Mouse (Mus musculus): ENCODE data around the gene Izumo2. TPM values are rescaled to one million over a fixed set of nuclear protein-coding genes. Genes with fewer than 3 reads are reported as not detected.
"Not testable (repeated sequence)": the region's sequence is repeated elsewhere in the genome, so short reads cannot be mapped to it uniquely, and the experiment has no call there.

Izumo2 gene
- total RNA-seq, 2 experiments from 2014 or later: not detected

GRCm38 (mm10) chr7:44748101-44749044 lies 39.8 kb downstream of the Izumo2 start, which contains the start of gene Vrk3:
Gene Vrk3, plus strand, starts transcription at chr7:44748413.
- peak; percentile 88 for DNase-seq
- intact Hi-C loops (cut with DNase I): no loop called here

- not testable (repeated sequence) for DNase-seq
Observed at GRCm38 (mm10) chr7:44750950-44751349, 42.4 kb downstream of the Izumo2 start, which contains the start of gene Zfp473. Gene Zfp473, minus strand, starts transcription at chr7:44751050.

GRCm38 (mm10) chr7:44757164-44757563 lies 48.6 kb downstream of the Izumo2 start:
- DNase-seq: no peak
- intact Hi-C loops (cut with DNase I): loop anchor here (5.0 kb wide), 1 partner anchor 55 kb away; no protein-coding TSS in a partner anchor

More at GRCm38 (mm10) chr7:44750950-44751349, 42.4 kb downstream of the Izumo2 start, which contains the start of gene Zfp473:
- intact Hi-C loops (cut with DNase I): not testable (repeated sequence)

DNA sequence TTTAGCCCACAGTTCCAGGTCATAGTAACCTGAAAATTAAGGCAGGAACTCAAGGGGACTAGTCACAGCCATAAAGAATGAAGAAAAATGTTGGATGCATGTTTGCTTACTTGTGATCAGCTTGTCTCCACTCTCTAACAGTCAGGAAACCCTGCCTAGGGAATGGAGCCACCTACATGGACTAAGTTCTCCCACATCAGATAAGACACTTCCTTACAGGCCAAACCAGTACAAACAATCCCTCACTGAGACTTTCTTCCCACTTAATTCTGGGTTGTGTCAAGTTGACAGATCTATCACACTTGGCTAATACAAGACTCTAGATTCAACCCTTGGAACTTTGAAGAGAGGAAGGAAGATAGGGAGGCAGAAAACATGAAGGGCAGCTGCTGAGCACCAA lies 51.8 kb downstream of the Izumo2 start:
- intact Hi-C loops (cut with DNase I): no loop called here
- no peak for DNase-seq

- intact Hi-C loops (cut with DNase I): no loop called here
- DNase-seq: no peak
Observed at GRCm38 (mm10) chr7:44768129-44768528, 59.6 kb downstream of the Izumo2 start.

Other genes starting within 250 kb of the Izumo2 start
- not detected for gene Aspdh, start 243.4 kb upstream of the Izumo2 start, total RNA-seq (2021)
- gene Josd2, start 240.8 kb upstream of the Izumo2 start, total RNA-seq (2021): 10 to 100 TPM; 48.7 to 49.2 TPM
- gene Emc10, start 212.2 kb upstream of the Izumo2 start, total RNA-seq (2021): 10 to 100 TPM; 42.4 to 43.5 TPM
- 1 to 10 TPM; 3.9 to 4.4 TPM for gene Fam71e1, start 212.2 kb upstream of the Izumo2 start, total RNA-seq (2021)
- gene Mybpc2, start 184.1 kb upstream of the Izumo2 start, total RNA-seq (2021): 1,000 to 10,000 TPM; 4,354 to 5,208 TPM
- gene Spib, start 176.7 kb upstream of the Izumo2 start, total RNA-seq (2021): not detected
- 1 to 10 TPM; 5.6 to 6.7 TPM for gene Pold1, start 159.9 kb upstream of the Izumo2 start, total RNA-seq (2021)
- 10 to 100 TPM; 28.9 to 31.1 TPM for gene Nr1h2, start 154.8 kb upstream of the Izumo2 start, total RNA-seq (2021)
- gene Napsa, start 136.4 kb upstream of the Izumo2 start, total RNA-seq (2021): under 1 TPM; 0.30 to 0.54 TPM
- 1 to 10 TPM; 5.3 to 5.7 TPM for gene Kcnc3, start 118.1 kb upstream of the Izumo2 start, total RNA-seq (2021)
- 10 to 100 TPM; 22.5 to 29.7 TPM for gene Myh14, start 37.9 kb upstream of the Izumo2 start, total RNA-seq (2021)
- gene Vrk3, start 39.7 kb downstream of the Izumo2 start, total RNA-seq (2021): 10 to 100 TPM; 16.1 to 18.6 TPM
- not detected for gene Zfp473, start 42.3 kb downstream of the Izumo2 start, total RNA-seq (2021)
- gene Nup62, start 107.3 kb downstream of the Izumo2 start, total RNA-seq (2021): 10 to 100 TPM; 19.6 to 20.0 TPM
- 1 to 10 TPM; 1.0 to 6.4 TPM for gene Il4i1, start 107.6 kb downstream of the Izumo2 start, total RNA-seq (2021)
- 10 to 100 TPM; 55.2 to 69.3 TPM for gene Atf5, start 107.9 kb downstream of the Izumo2 start, total RNA-seq (2021)
- 100 to 1,000 TPM; 111 to 122 TPM for gene Akt1s1, start 140.2 kb downstream of the Izumo2 start, total RNA-seq (2021)
- 10 to 100 TPM; 42.4 to 53.4 TPM for gene Tbc1d17, start 140.3 kb downstream of the Izumo2 start, total RNA-seq (2021)
- 10 to 100 TPM; 14.9 to 18.7 TPM for gene Pnkp, start 148.4 kb downstream of the Izumo2 start, total RNA-seq (2021)
- gene Ptov1, start 161.0 kb downstream of the Izumo2 start, total RNA-seq (2021): 100 to 1,000 TPM; 129 to 153 TPM
- gene Med25, start 184.0 kb downstream of the Izumo2 start, total RNA-seq (2021): 10 to 100 TPM; 54.0 to 57.5 TPM
- gene Fuz, start 187.3 kb downstream of the Izumo2 start, total RNA-seq (2021): 10 to 100 TPM; 17.3 to 18.1 TPM
- gene Ap2a1, start 220.8 kb downstream of the Izumo2 start, total RNA-seq (2021): 10 to 100 TPM; 55.0 to 56.3 TPM
- not detected for gene Tsks, start 234.5 kb downstream of the Izumo2 start, total RNA-seq (2021)

Measured in gastrocnemius, postnatal 36 days (tissue).